Mouse (Mus musculus) cerebellum, postnatal 10 days (tissue): ENCODE measurements around the gene Krt8.

Experiments
- DNase-seq, 2 experiments: peaks; one replicate each; pipeline ENCODE4 v3.0.0; 2021; ENCODE audit warnings: mixed read lengths in 2 of 2

Gene Krt8

GRCm38 (mm10) chr15:102004189-102004588 lies at the start of gene Krt8:
Krt8 (minus strand) TSS chr15:102004482.
- no peak for DNase-seq

GRCm38 (mm10) chr15:102051920-102052683 lies 47.8 kb upstream of the Krt8 start:
- peak; percentile 62 to 75 for DNase-seq

- DNase-seq = no peak
These were observed 45.6 kb upstream of the Krt8 start for GRCm38 (mm10) chr15:102049871-102050270.

- no peak for DNase-seq
These were observed 43.7 kb upstream of the Krt8 start for GRCm38 (mm10) chr15:102048006-102048405.

GRCm38 (mm10) chr15:102045691-102046090 lies 41.4 kb upstream of the Krt8 start:
- no peak for DNase-seq

GRCm38 (mm10) chr15:102044745-102045144 lies 40.5 kb upstream of the Krt8 start:
- DNase-seq = no peak

GRCm38 (mm10) chr15:102041951-102042350 lies 37.7 kb upstream of the Krt8 start:
- no peak for DNase-seq

GRCm38 (mm10) chr15:102040277-102040676 lies 36.0 kb upstream of the Krt8 start:
- DNase-seq = no peak

- no peak for DNase-seq
These were observed 30.1 kb upstream of the Krt8 start for GRCm38 (mm10) chr15:102034121-102035053.

GRCm38 (mm10) chr15:102028040-102028439 lies 23.8 kb upstream of the Krt8 start, which contains the start of gene Krt18:
Krt18 (plus strand) TSS chr15:102028180.
- no peak for DNase-seq

- DNase-seq = peak in 1 of 2 experiments; percentile 23
These were observed 22.1 kb upstream of the Krt8 start for GRCm38 (mm10) chr15:102026430-102026829.

- DNase-seq = peak; percentile 26 to 27
These were observed 21.0 kb upstream of the Krt8 start for GRCm38 (mm10) chr15:102025136-102025872.

- no peak for DNase-seq
These were observed 19.6 kb upstream of the Krt8 start for GRCm38 (mm10) chr15:102023888-102024287.

GRCm38 (mm10) chr15:102022481-102022880 lies 18.2 kb upstream of the Krt8 start:
- no peak for DNase-seq

GRCm38 (mm10) chr15:102017918-102018463 lies 13.7 kb upstream of the Krt8 start:
- DNase-seq = no peak

GRCm38 (mm10) chr15:102016787-102017186 lies 12.5 kb upstream of the Krt8 start:
- DNase-seq = peak in 1 of 2 experiments; percentile 13

GRCm38 (mm10) chr15:102016096-102016495 lies 11.8 kb upstream of the Krt8 start:
- DNase-seq = no peak

- no peak for DNase-seq
These were observed 10.6 kb upstream of the Krt8 start for GRCm38 (mm10) chr15:102014848-102015247.

GRCm38 (mm10) chr15:102013651-102014050 lies 9.4 kb upstream of the Krt8 start:
- DNase-seq = peak in 1 of 2 experiments; percentile 17

- DNase-seq = no peak
These were observed 8.0 kb upstream of the Krt8 start for GRCm38 (mm10) chr15:102012260-102012765.

GRCm38 (mm10) chr15:102010569-102011245 lies 6.4 kb upstream of the Krt8 start:
- DNase-seq = no peak
